Mouse (Mus musculus): Measurements from ENCODE around the gene Chchd3. TPM values are rescaled to one million over a fixed set of nuclear protein-coding genes. Genes with fewer than 3 reads are reported as not detected.

The Chchd3 gene
- polyA plus RNA-seq, 1 experiment, result 92.2 TPM

DNA sequence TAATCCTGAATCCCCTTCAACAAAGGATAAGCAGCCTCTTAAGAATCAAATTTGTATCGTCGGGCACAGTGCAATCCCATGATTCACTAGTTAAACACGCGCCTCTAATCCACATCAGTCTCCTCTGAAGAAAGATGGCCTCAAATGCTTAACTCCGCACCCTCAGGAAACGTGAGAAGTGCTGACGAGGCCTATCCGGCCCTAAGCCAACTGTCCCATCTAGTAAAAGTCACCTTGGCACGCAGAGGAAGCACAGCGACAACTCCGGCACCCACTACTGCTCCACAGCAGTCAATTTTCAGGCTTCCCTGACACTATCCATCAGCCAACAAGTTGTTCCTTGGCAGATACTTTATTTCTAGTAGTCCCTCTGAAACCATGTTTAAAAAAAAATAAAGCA, 78.8 kb downstream of the Chchd3 start:
- H3K4me1 ChIP-seq, result peaks cover 24% of the 10 kb centered on the region
- TF ChIP-seq FLI1 (IDR thresholded peaks at IDR 0.05; ENCODE audit: low read length), result no peak
- no peaks in the 10 kb centered on the region for H3K9me3 ChIP-seq
- H3K36me3 ChIP-seq (replicated peaks; ENCODE audit: low read length), result peaks cover 8% of the 10 kb centered on the region
- H3K27me3 ChIP-seq (replicated peaks), result no peaks in the 10 kb centered on the region
- H3K4me3 ChIP-seq (replicated peaks), result no peak overlapping the region

DNA sequence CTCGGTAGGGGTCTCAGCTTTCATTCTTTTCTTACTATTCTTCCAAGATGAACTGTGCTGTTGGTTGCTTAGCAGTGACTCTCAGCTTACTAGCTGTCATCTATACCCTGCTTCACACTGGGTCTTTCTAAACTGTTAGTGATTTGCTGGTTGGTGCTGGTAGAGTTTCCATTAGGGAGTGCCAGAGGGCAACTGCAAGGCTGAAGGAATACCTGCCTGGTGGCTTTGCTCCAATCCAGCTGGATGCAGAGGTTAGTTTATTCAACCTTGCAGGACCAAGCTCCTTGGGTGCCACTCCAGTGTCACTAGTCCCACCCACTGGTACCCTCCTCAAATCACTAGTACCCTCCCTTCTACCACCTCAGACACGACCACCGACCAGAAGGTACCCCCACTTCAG, 81.2 kb downstream of the Chchd3 start:
- H3K36me3 ChIP-seq (replicated peaks; ENCODE audit: low read length), result peaks cover 10% of the 10 kb centered on the region
- no peak for TF ChIP-seq GATA1 (IDR thresholded peaks at IDR 0.05; ENCODE audit: borderline replicate concordance, low read length)
- H3K9me3 ChIP-seq, result no peaks in the 10 kb centered on the region
- peaks cover 27% of the 10 kb centered on the region for H3K4me1 ChIP-seq
- no peaks in the 10 kb centered on the region for H3K27me3 ChIP-seq (replicated peaks)
- H3K4me3 ChIP-seq (replicated peaks), result no peak overlapping the region

DNA sequence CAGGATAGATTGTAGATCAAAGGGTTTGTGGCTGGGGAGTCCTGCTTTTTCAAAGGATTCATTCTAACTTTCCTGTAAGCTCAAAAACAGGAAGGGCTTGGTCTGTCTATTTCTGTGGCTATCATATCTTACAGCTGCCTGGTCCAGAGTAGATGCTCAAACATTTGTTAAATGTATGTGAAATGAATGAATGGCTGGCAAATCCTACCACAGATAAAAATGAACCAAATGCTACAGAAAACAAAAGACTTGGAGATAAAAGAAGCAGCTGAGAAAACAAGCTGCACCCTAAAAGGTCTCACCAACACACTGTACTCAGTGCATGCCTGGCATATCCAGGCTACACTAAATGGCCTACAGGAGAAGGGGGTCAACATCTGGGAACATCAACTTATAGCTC, 88.1 kb downstream of the Chchd3 start:
- H3K4me1 ChIP-seq, result peaks cover 35% of the 10 kb centered on the region
- H3K9me3 ChIP-seq, result no peaks in the 10 kb centered on the region
- no peak overlapping the region for H3K4me3 ChIP-seq (replicated peaks)
- TF ChIP-seq GATA1 (IDR thresholded peaks at IDR 0.05; ENCODE audit: borderline replicate concordance, low read length), result no peak
- no peak for TF ChIP-seq FLI1 (IDR thresholded peaks at IDR 0.05; ENCODE audit: low read length)
- H3K36me3 ChIP-seq (replicated peaks; ENCODE audit: low read length), result peaks cover 32% of the 10 kb centered on the region
- H3K27me3 ChIP-seq (replicated peaks), result no peaks in the 10 kb centered on the region

DNA sequence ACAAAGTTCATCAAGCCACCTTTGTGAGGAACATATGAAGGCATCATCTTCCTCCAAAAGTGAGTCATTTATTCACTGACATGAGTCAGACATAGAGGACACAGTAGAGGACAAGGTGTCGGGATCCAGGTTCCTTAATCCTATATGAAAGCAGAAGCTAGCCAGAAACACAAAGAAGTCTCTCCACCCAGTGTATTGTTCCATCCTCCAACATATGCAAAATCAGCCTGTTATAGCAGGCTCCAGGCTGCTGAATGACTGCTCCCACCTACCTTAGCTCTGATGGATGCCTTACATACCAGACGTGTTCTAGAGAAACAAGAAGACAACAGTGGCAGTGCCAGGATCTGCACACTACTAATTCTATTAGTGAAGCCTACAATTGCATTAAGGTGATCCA, 91.1 kb downstream of the Chchd3 start:
- peaks cover 41% of the 10 kb centered on the region for H3K36me3 ChIP-seq (replicated peaks; ENCODE audit: low read length)
- TF ChIP-seq FLI1 (IDR thresholded peaks at IDR 0.05; ENCODE audit: low read length), result no peak
- no peak for TF ChIP-seq GATA1 (IDR thresholded peaks at IDR 0.05; ENCODE audit: borderline replicate concordance, low read length)

DNA sequence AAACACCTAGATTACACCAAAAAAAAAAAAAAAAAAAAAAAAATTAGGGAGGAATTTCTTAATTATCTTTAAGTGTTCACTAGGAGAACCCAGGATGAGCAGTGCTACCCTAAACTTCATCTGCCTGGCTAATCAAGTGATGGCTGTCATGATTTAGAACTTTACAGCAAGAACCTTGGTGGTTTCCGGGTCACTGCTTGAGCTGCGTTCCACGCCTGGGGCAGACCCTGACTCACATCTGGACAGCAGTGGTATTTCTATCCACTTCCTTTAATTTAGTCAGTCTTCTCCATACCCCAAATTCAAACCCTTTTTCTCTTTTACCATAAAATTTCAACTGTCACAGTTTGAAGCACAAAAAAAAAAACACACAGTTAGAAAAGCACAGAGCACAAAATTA, 98.0 kb downstream of the Chchd3 start:
- Histone ChIP-seq H3K27me3 (replicated peaks) (no peaks in the 10 kb centered on the region), H3K36me3 (replicated peaks; ENCODE audit: low read length) (peaks cover 20% of the 10 kb centered on the region), H3K9me3 (no peaks in the 10 kb centered on the region), H3K4me1 (peaks cover 37% of the 10 kb centered on the region), H3K4me3 (replicated peaks) (no peak overlapping the region)
- no peak for TF ChIP-seq GATA1 (IDR thresholded peaks at IDR 0.05; ENCODE audit: borderline replicate concordance, low read length)
- no peak for TF ChIP-seq FLI1 (IDR thresholded peaks at IDR 0.05; ENCODE audit: low read length)

More for the DNA sequence above, 91.1 kb downstream of the Chchd3 start:
- peaks cover 48% of the 10 kb centered on the region for H3K4me1 ChIP-seq
- no peak overlapping the region for H3K4me3 ChIP-seq (replicated peaks)
- H3K9me3 ChIP-seq, result no peaks in the 10 kb centered on the region
- no peaks in the 10 kb centered on the region for H3K27me3 ChIP-seq (replicated peaks)

DNA sequence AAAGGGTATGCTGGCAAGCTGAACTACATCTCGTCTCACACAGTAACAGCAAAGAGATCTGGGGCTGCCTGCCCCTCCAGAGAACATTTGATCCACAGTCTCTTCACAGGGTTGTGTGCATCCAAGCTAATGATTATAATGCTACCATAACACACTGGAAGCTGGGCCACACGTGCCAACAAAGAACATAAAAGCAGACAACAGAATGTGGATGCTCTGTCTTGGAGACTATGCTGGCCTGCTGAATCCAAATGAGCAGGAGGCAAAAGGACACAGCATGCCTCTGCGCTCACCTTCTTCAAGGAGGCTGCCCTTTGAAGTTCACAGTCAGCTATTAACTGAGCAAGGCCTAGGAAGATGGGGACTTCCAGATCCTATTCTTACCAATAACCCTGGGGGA, 98.6 kb downstream of the Chchd3 start:
- Histone ChIP-seq H3K4me1 (peaks cover 32% of the 10 kb centered on the region), H3K27me3 (replicated peaks) (no peaks in the 10 kb centered on the region), H3K4me3 (replicated peaks) (no peak overlapping the region), H3K9me3 (no peaks in the 10 kb centered on the region), H3K36me3 (replicated peaks; ENCODE audit: low read length) (peaks cover 15% of the 10 kb centered on the region)
- no peak for TF ChIP-seq GATA1 (IDR thresholded peaks at IDR 0.05; ENCODE audit: borderline replicate concordance, low read length)
- no peak for TF ChIP-seq FLI1 (IDR thresholded peaks at IDR 0.05; ENCODE audit: low read length)

DNA sequence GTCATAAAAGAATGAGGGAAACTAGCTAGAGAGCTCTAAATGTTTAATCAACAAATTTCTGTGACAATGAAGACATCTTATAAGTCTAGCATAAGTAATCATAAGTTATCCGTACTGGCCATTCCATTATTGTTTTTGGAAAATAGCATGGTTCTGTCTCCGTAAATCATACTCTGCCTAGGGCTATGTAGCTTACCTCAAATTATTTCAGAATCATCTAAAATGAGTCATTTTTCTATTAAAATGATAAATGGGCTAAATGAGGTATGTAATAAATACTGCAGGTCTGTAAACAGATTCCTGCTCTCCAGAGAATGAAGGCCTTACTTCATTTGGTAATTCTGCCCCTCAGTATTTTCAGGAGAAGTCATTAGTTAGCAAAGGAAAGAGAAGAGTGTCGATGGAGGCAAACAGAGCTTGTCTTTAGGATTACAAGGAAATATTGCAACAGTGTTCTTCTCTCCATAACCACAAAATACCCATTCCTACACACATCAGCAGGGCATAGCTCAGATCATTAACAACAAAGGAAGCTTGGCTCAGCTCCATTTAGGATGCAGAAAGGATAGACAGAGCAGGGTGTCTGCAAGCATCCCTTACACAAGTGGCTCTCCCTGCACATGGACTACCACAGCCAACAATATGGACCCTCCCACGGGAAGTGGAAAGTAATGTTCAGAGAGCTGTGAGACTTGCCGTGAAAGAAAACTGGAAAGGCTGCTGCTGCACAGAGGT, 100.1 kb downstream of the Chchd3 start:
- Histone ChIP-seq H3K36me3 (replicated peaks; ENCODE audit: low read length) (peaks cover 8% of the 10 kb centered on the region), H3K9me3 (no peaks in the 10 kb centered on the region), H3K4me1 (peaks cover 38% of the 10 kb centered on the region), H3K27me3 (replicated peaks) (no peaks in the 10 kb centered on the region), H3K4me3 (replicated peaks) (no peak overlapping the region)
- TF ChIP-seq GATA1 (IDR thresholded peaks at IDR 0.05; ENCODE audit: borderline replicate concordance, low read length) (no peak), FLI1 (IDR thresholded peaks at IDR 0.05; ENCODE audit: low read length) (no peak)

DNA sequence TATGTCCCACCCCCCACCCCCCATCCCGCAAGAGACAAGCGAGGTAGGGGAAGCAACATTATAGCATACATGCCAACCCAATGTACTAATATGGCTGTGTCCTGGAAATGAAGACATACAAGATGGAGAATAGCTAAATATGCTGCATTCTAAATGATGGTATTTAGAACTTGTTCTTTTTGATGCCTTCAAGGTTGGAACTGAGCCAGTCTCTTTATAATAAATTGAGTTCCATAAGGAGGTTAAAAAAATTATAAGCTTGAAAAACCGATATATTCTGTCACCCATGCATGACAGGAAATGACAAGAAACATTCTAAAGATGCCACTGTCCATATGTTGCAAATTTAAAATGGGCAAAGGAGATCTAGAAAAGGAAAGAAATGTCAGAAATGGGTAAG, 104.6 kb downstream of the Chchd3 start:
- TF ChIP-seq GATA1 (IDR thresholded peaks at IDR 0.05; ENCODE audit: borderline replicate concordance, low read length), result no peak
- TF ChIP-seq FLI1 (IDR thresholded peaks at IDR 0.05; ENCODE audit: low read length), result no peak
- H3K4me3 ChIP-seq (replicated peaks), result no peak overlapping the region
- no peaks in the 10 kb centered on the region for H3K9me3 ChIP-seq
- H3K4me1 ChIP-seq, result peaks cover 40% of the 10 kb centered on the region
- peaks cover 8% of the 10 kb centered on the region for H3K36me3 ChIP-seq (replicated peaks; ENCODE audit: low read length)
- no peaks in the 10 kb centered on the region for H3K27me3 ChIP-seq (replicated peaks)

DNA sequence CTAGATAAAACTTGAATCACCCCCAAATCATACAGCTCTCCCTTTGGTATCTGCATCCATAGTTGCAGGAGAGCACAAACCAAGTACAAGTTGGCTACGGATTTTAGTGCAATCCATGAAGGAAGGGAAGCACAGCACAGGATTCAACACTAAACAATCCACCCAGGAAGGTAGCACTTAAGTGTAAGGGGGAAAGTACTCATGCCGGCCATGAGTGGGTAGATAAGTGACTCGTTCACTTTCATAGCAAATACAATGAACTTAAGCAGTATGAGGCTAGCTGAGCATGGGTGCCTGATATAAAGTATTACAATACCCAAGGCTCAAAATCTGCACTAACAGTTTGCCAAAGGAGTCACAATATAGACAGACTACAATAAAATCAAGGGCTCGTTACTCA, 109.1 kb downstream of the Chchd3 start:
- Histone ChIP-seq H3K4me3 (replicated peaks) (no peak overlapping the region), H3K9me3 (no peaks in the 10 kb centered on the region), H3K4me1 (peaks cover 41% of the 10 kb centered on the region), H3K36me3 (replicated peaks; ENCODE audit: low read length) (peaks cover 4% of the 10 kb centered on the region), H3K27me3 (replicated peaks) (no peaks in the 10 kb centered on the region)
- TF ChIP-seq GATA1 (IDR thresholded peaks at IDR 0.05; ENCODE audit: borderline replicate concordance, low read length), result no peak
- no peak for TF ChIP-seq FLI1 (IDR thresholded peaks at IDR 0.05; ENCODE audit: low read length)

DNA sequence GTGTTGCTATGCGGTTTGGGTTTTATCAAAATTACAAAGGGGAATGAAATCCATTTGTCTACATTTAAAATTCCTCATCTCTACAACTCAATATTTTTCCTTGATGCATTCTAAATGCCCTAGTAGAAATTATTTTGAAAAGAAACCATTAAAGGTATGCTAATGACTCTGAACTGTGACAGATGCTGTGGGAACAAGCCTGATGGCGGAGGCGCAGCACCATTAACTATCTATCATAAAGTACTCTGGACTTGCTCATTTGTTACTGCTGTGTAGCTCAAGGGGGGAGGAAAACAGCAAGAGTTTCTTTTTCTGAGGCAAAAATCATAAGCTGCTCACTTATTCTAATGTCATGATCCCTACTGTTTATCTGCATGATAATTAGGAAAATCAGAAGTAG, 110.4 kb downstream of the Chchd3 start:
- H3K9me3 ChIP-seq, result no peaks in the 10 kb centered on the region
- H3K4me1 ChIP-seq, result peaks cover 37% of the 10 kb centered on the region
- no peak overlapping the region for H3K4me3 ChIP-seq (replicated peaks)
- H3K36me3 ChIP-seq (replicated peaks; ENCODE audit: low read length), result peaks cover 4% of the 10 kb centered on the region
- no peak for TF ChIP-seq GATA1 (IDR thresholded peaks at IDR 0.05; ENCODE audit: borderline replicate concordance, low read length)
- no peak for TF ChIP-seq FLI1 (IDR thresholded peaks at IDR 0.05; ENCODE audit: low read length)
- H3K27me3 ChIP-seq (replicated peaks), result no peaks in the 10 kb centered on the region

DNA sequence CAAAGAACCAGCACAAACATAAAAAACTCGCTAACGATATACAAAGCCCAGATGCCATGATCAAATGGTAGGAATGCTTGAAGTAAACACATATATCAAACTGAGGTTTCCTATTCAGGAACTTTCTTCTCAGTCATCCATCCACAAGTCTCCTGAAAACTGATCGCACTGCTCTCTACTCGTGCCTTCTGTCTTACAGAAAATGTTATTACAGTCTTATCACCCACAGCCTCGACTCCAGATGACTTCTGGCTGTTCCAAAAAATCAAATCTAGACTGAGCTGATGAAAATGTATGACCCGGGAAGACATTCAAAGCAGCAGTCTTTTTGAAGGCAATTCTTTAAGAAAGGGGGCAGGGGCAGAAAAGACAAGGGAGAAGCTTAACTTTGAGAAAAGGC, 112.8 kb downstream of the Chchd3 start:
- no peaks in the 10 kb centered on the region for H3K36me3 ChIP-seq (replicated peaks; ENCODE audit: low read length)
- peaks cover 27% of the 10 kb centered on the region for H3K4me1 ChIP-seq

More for the DNA sequence above, 112.8 kb downstream of the Chchd3 start:
- TF ChIP-seq FLI1 (IDR thresholded peaks at IDR 0.05; ENCODE audit: low read length), result no peak
- no peak for TF ChIP-seq GATA1 (IDR thresholded peaks at IDR 0.05; ENCODE audit: borderline replicate concordance, low read length)
- no peaks in the 10 kb centered on the region for H3K27me3 ChIP-seq (replicated peaks)
- no peaks in the 10 kb centered on the region for H3K9me3 ChIP-seq
- no peak overlapping the region for H3K4me3 ChIP-seq (replicated peaks)

Data from megakaryocyte, embryonic 14.5 days (primary cell).